Mouse (Mus musculus) layer of hippocampus, adult 9-11 months (tissue): Measurements from ENCODE around the gene En1.

ENCODE experiments used
- DNase-seq: peaks from one replicate; pipeline ENCODE4 v3.0.0; 2022

En1 gene

DNA sequence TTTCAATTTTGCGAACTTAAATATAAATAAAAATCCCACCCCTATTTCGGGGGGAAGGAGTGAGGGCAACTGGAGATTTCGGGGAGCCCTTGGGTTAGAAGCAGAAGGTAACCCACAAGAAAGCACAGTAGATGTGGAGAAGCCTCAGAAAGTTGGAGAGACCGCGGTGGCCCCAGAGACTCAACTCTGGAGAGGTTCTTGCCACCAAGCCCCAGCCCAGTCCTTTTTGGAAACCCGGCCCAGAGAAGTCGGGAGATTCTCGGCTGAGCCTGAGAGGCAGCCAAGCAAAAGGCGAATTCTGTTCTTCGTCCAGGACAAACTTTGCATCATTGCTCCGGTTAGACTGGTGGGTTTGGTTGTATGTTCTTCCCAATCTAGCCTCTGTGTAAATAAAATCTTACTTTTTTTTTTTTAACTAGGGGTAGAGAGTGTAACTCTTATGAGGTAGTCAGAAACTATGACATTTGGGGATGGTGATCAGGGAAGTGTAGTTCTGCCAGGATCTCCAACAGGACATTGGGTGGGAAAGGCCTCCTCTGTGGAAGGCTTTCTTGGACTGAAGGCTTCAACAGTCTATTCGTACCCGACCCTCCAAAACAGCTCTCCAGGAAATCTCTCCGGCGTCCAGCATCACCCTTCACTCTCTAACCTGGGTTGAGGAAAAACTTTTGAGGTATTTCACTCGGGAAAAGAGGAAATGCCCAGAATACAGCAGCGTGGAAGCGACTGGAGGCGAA lies 1.5 kb upstream of the En1 start:
- no peak for DNase-seq

DNA sequence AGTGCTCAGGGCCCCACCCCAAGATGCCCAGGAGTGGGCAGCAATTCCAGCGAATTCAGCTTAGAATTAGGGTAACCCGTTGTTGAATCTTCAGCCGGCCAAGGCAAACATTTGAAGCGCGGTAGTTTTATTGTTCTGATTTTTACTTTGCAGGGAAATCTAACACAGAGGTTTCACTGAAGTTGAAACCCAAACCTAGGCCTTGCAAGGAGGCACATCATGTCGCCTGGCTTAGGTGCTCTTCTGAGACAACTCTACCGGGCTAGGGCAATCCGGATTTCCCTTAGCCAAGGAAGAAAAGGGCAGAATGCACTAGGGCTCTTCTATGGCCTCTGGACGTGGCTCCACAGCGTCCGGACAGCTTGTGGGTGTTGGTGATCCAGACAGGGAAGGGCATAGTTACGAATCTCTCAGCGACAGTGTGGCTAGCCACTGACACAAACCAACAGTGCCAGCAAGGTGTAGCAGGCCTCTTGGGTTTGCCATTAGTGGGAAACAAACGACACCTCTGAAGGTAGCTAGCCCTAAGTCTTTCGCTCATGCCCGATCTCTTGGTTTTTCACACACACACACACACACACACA lies 873 bp upstream of the En1 start:
- no peak for DNase-seq

DNA sequence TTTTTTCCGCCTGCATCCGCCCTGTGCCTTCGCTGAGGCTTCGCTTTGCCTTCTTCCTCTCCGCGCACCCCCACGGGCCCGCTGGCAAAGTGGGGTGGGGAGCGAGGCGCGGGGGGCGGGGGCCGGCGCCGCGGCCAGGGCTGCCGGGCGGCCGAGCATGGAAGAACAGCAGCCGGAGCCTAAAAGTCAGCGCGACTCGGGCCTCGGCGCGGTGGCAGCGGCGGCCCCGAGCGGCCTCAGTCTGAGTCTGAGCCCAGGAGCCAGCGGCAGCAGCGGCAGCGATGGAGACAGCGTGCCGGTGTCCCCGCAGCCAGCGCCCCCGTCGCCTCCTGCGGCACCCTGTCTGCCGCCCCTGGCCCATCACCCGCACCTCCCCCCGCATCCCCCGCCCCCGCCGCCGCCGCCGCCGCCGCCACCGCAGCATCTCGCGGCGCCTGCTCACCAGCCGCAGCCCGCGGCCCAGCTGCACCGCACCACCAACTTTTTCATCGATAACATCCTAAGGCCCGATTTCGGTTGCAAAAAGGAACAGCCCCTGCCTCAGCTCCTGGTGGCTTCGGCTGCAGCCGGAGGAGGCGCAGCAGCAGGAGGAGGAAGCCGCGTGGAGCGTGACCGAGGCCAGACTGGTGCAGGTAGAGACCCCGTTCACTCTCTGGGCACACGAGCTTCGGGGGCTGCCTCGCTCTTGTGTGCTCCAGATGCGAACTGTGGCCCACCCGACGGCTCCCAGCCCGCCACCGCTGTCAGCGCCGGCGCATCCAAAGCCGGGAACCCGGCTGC lies 848 bp downstream of the En1 start:
- DNase-seq: no peak

DNA sequence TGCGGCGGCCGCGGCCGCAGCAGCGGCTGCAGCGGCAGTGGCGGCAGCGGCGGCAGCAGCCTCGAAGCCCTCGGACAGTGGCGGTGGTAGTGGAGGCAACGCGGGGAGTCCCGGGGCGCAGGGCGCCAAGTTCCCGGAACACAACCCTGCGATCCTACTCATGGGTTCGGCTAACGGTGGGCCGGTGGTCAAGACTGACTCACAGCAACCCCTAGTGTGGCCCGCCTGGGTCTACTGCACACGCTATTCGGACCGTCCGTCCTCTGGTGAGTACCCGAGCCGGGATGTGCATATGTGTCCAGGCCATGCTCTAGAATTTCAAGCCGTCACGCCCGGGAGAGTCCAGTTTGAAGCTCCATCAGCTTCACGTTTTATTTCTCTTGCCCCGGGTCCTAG lies 1.4 kb downstream of the En1 start:
- no peak for DNase-seq

DNA sequence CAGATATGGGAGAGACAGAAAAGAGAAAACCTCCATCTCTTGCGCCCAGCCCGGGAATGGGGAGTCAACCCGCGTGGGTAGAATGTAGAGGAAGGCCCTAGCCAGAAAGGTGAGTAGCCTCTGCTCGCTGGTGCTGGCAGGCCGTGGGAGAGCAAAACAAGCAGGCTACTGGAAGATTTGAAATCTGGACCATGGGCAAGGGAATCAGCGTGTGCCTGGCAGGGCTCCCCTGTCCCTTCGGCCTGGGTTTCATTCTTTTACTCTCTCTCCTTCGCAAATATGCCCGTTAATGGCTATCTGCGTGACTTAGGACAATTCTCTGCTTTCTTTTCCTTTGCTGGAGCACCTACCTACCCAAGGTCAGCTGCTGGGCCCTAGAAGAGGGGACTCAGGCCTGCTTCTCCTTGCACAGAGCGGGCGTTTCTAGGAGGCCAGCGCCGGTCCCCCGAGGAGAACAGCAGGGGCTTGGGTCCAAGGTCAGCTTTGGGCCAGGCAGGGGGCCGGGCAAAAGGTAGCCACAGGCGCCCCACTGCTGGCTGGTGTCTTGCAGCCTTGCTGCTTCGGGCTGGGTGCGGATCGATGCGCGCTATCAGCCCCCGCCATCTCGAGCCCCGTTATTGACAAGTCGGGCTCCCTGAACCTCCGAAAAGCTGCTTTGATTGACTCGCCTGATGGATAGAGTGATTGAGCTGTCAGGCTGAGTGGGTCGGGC lies 2.4 kb downstream of the En1 start:
- DNase-seq: no peak

DNA sequence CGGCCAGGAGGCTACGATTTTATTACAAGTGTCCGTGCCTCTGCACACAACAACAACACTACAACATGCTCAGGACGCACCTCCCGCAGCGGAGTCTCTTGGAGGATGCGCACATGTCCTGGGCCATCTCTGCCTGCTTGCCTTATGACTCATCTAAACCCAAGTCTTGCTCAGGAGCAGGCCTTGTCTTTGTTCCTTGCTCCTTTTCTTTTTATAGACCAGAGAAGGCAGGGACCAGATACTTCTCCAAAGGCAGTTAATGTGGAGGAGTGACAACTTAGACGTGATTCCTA lies 2.9 kb downstream of the En1 start:
- DNase-seq: no peak

DNA sequence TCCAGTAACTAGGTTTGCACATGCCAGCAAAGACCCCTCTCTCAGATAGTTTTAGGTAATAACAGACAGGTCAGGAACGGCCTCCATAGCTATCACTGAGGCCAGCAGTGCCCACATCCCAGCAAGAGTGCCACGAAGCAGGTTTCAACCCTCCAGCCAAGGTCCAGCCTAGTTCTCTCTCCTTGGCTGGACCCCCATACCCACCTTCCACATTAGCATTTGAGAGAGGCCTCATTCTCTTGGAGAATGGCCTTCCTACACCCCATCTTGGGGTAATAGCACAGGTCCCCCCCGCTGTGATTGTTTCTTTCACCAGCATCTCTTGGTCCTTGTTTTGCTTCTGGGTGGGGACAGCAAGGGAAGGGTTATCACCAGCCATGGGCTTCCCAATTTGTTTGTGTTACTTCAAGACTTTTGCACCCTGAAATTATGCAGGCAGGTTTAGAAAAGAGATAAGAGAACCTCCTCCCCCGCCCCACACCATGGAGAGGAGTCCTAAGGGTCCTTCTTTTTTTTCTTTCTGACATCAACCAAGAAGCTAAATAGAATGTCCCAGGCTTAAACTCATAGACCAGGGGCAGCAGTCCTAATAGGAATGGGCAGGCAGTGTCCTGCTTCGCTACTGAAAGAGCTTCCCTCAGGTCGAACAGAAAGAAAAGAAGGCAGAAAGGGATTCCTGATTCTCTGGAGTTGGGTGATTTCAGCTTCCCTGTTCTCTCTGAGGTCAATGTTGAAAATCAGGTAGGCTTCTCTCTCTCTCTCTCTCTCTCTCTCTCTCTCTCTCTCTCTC lies 3.5 kb downstream of the En1 start:
- DNase-seq: no peak

DNA sequence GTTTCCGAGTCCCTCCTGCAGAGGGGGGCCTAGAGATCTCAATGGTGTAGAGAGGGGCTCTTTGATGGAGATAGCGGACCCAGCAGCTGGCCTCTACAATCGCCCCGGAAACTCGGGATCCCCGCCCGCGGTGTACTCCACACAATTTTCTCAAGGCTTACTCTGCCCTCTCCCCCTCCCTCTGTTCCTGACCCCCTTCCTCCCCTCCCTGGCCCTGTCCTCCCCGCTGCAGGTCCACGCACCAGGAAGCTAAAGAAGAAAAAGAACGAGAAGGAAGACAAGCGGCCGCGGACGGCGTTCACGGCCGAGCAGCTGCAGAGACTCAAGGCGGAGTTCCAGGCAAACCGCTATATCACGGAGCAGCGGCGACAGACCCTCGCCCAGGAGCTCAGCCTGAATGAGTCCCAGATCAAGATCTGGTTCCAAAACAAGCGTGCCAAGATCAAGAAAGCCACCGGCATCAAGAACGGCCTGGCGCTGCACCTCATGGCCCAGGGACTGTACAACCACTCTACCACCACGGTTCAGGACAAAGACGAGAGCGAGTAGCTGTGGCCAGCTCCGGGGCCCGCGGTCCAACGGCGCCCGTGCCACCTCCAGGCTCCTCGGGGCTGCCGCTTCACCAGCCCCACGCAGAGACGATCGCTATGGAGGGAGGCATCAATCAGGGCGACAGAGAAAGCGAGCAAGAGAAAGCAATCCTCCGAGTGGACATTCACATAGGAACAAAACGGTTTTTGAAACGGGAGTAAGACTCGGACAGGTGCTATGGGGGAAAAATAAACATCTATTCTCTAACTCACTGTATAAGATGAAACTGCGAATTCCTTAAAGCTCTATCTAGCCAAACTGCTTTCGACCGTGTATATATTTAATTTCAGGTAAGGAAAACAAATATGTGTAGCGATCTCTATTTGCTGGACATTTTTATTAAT lies 4.7 kb downstream of the En1 start:
- no peak for DNase-seq

DNA sequence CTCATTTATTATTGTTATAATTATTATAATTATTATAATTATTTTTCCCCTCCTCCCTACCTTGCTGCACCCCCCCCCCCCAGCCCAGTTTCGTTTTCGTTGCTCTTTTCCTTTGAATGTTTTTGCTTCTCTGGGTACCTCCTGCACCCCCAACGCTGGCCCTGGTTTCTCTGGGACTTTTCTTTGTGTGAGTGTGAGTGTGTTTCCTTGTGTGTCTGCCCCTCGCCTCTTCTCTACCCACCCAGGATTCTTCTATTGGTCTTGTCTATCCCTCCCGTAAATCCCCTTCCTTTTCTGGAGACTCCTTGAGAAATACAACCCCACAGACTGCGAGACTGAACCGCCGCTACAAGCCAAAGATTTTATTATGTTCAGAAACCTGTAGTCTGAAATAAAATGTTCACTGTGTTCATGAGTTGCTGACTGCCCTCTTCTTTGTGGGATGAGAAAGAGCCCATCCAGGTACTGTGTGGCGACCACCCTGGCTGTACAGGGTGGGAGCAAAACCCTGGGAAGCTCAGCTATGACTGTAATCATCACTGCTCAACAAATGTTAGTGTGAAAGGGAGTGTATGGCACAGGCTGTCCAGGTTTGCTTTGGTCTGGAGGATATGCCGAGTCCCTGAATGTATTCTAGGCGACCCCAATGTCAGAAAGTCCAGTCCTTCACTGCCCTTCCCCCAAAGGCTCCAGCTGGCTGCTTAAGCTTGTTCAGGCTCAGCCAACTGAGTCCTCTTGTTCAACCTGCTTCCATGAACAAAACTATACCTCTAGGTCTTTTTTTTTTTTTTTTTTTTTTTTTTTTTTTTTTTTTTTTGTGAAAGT lies 5.6 kb downstream of the En1 start:
- no peak for DNase-seq

DNA sequence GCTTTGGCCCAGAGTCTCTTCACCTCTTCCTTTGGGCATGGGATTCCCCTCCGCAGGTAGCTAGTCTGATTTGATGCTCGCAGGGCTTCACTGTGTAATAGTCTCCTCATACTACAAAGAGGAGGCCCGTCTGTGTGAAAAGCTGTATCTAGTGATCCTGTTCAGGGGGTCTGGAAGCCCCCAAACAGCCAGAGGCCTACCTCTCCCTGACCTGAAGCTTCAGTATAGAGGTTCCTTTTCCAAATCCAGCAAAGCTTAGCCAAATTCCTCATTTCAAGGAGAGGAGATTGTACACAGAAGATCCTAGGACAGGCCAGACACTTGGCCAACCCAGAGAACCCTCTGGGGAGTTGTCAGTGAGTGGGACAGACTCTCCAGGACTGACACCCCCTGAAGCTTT lies 6.2 kb downstream of the En1 start:
- DNase-seq: no peak

DNA sequence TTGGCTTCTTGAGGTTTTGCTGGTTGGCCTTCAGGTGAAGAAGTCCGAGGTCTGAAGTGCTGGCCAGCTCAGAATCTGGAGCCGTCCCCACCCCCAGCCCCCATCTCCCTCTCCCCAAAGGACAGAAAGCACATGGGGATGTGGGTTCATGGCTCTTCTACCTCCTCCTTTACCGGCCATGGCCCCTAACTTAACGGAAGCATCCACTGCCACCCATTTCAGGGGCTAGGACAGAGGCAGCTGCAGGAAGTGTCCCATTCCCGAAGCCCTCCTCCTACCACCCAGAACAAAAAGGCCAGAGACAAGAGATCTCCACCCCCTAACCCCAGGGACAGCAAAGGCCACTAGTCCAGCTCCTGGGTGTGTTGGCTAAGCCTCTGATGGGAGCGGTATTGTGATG lies 7.4 kb downstream of the En1 start:
- DNase-seq: no peak

DNA sequence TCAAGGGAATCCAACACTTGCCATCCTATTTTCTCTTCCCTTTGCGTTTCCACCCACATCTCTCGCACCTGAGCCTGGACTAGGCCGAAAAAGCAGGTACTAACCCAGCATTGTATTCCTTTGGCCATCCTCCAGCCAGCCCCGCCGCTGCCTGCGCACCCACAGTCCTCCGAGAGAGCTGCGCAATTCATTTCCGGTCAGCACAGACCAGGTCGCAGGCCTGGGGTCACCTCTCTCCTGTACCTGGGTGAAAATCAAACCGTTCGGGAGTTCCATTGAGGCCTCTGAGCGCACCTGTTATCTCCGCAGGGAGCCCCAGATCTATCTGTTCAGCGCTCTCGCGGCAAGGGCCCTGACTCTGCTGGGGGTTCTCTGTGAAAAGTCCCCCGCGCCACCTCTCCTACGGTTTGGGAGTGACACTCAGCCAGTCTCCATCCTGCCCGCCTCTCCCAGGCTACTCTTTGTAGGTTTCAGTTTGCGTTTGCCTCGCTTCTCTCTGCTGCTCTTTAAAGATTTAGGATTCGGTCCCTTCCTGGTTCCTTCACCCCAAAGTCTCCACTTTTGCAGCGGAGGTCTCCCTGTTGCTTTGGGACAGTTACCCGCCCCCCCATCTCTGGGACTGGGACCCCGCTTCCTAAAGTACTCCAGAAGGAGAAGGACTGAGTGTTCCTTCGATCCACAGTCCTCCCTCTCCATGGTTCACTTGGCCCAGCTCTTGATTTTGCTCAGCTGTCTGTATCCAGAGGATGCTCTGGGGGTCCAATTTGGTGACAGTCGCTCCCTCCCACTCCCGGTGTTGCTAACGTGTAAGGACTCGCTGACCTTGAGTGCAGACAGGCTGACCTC lies 11.5 kb downstream of the En1 start:
- DNase-seq: no peak

DNA sequence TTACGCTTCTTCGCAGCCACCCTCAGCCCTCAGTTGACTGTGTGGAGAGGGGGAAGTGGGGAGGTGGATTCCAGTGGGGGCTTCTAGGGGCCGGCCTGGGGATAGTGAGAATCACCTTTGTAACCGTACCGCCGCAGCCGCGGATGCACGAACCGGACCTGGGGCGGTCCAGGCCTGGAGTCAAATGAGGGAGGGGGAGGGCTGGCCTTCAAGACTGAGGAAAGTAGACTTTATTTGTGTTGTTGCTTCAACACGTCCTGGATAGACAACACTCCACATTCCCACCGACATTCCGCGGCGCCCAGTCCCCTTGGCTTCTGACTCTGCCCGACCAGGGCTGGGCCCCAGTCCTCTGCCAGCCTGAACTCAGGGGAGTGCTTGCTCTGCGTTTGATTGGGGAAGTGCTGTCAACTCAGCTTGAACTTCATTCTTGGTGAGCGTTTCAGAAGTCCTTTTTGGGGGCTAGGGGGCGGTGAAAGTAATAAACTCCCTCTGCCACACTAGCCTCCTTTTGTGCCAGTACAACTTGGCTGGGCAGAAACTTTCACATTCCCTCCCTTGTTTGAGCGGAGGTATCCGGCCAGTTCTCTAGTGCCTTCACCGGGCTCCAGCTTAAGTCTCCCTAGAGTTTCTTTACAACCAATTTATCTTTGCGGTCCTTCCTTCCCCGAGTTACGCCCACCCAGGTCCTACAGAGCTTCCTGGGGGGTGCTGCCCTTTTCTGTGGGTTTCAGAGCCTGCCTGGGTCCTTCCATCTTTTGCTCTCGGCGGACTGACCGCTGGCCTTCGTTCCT lies 12.3 kb downstream of the En1 start:
- no peak for DNase-seq

DNA sequence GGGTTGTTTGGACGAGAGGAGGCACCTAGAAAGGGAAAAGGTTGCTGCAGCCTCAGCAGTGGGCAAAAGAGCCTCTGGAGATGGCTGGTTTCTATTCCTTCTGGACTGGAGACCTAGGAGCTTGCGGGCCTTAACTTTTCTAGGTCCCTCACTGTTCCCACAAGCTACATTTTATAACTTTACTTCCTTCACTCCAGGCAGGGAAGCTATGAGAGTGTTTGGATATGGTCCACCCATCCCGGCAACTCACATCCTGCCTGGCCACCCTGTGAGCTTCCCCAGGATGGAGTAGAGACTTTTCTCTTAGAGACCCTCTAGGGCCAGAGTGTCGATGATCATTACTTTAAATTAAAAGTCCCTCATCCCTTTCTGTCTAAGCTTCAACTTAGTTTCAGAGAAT lies 13.3 kb downstream of the En1 start:
- no peak for DNase-seq

DNA sequence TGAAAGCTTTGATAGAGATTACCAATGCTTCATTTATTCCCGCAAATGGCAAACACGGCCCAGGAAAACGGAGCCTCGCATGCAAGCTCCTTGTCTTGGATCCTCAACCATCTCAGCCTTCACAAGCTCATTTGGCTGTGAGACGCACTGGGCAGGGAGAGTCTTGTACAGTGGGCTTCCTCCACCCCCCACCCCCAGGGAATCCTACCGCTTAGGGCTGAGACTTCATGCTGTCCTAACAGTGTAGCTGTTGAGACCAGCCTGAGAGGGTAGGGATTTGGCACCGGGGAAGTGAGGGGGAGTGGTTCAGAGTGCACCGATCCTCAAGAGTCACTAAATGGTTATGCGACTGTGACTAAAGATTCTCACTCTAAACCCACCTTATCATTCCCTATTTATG lies 13.7 kb downstream of the En1 start:
- no peak for DNase-seq

DNA sequence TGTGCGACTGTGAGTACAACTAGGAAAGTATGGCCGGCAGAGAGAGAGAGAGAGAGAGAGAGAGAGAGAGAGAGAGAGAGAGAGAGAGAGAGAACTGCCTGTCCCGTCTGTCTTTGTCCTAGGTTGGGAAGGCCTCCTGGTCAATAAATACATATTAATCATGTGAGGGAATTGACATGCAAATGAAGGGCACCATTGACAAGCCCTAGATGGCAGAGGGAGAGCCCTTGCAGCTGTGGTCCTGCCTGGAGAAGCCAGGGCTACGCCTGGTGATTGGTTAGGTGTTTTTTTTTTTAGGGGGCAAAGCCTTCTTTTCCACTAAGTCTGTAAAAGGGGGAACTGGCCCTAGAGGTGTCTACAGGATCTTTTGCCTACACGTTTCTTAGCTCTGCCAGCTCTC lies 19.2 kb downstream of the En1 start:
- no peak for DNase-seq

DNA sequence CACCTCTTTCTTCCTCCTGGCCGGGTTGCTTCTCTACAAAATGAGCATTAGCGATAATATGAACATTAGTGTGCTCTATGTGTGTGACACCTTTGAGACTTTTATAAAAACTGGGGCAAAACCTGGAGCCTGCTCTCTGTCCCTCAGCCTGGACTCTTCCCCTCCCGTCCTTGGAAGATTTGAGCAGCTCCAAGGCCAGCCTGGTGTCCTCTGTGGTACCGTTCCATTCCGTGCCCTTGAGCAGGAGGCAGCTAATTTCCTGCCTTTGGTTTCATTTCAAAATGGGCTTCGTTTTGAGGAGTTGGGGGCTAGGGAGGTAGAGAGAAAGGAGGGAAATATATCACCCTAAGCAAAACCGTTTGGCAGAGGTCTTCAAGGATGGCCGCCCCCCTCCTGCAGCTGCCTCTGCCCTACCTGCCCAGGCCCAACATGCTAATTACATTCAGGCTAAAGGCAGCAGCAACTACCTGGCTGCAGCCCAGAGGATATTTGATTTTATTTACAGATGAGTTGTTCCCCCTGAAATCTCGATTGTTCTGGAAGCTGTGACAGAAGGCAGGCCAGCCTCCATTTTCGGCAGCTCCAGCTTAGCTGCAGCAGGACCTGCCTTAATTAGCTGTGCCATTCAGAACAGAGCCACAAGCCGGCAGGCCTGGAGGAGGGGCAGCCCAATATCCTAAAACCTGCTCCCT lies 24.9 kb downstream of the En1 start:
- DNase-seq: no peak

DNA sequence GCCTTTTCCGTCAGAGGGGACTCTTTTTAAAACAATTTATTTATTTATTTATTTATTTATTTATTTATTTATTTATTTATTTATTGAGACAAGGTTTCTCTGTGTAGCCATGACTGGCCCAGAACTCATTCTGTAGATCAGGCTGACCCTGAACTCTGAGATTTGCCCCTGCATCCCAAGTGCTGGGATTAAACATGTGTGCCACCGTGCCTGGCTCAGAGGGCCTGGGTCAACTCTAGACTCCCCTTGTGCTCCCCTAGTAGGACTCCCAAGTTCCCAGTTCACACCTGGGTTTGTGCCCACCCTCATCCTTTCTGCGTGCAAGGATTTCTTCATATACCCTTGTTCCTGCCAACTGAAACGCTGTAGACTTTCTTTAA lies 25.4 kb downstream of the En1 start:
- no peak for DNase-seq

DNA sequence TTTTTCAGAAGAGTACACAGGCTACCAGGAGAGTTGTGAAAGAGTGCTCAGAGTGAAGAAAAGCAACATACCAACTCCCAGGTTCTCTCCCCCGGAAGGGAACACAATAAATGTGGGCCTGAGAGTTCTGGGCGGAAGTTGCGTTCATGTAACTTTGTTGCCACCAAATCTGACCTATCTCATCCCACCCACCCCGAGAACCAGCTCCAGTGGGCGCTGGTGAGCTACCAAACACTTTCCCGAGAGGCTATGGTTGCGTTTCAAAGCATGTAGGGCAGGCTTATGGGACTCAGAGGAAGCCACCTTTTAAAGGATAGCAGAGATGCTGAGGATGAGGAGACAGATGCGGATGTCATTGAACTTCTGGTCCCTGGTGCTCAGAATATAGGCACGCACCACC lies 26.6 kb downstream of the En1 start:
- DNase-seq: no peak
